Mouse (Mus musculus): ENCODE data around the gene Sh3kbp1. TPM values are rescaled to one million over a fixed set of nuclear protein-coding genes. Genes with fewer than 3 reads are reported as not detected.

Sh3kbp1 gene
- polyA plus RNA-seq, 1 experiment from 2014 or later = 9.7 TPM

- H3K4me2 ChIP-seq (ENCODE audit: low read depth, low read length) = no peak overlapping the region
- WGBS (ENCODE audit: insufficient replicate concordance) = 40% methylated on average over 1 of the region's 1 CpGs
- DNase-seq = no peak
Measured at GRCm38 (mm10) chrX:159915125-159915524, 288.1 kb downstream of the Sh3kbp1 start.

DNA sequence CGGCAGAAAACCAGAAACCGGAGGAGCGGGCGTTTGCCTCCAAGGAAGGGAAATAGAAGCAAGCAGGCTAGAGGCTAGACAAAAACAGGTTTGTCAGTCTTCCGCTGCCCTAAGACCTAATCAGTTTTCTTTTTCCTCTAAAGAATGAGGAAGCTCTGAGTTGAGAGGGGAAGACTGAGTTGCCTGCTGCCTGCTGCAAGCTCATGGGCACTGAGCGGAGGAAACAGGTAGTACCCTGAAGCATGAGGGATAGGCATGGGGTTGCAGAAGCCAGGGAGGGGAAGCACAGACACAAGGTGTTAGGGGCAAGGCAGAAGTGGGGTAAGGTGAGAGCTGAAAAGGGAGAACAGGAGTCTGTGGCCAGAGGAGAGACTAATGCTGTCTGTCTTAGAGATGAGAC is 297.7 kb downstream of the Sh3kbp1 start:
- no peak overlapping the region for H3K4me3 ChIP-seq (ENCODE audit: low read depth, low read length)
- TF ChIP-seq CTCF (IDR thresholded peaks at IDR 0.05; ENCODE audit: low read depth) (no peak), EP300 (IDR thresholded peaks at IDR 0.05; ENCODE audit: low read depth) (no peak)
- no peak for ATAC-seq
- H3K36me3 ChIP-seq (replicated peaks; ENCODE audit: insufficient read depth, low read length) = no peaks in the 10 kb centered on the region
- 64% methylated on average over 6 of the region's 6 CpGs for WGBS (ENCODE audit: insufficient replicate concordance)
- H3K4me1 ChIP-seq (ENCODE audit: insufficient read depth) = no peaks in the 10 kb centered on the region
- no peak for DNase-seq
- no peak overlapping the region for H3K9ac ChIP-seq (replicated peaks)
- no peaks in the 10 kb centered on the region for H3K27me3 ChIP-seq (ENCODE audit: insufficient read depth, low read length)
- no peak overlapping the region for H3K27ac ChIP-seq (ENCODE audit: low read depth)
- H3K9me3 ChIP-seq (ENCODE audit: low read length) = no peaks in the 10 kb centered on the region
- H3K4me2 ChIP-seq (ENCODE audit: low read depth, low read length) = no peak overlapping the region

More at GRCm38 (mm10) chrX:159915125-159915524, 288.1 kb downstream of the Sh3kbp1 start:
- Histone ChIP-seq H3K4me3 (ENCODE audit: low read depth, low read length) (no peak overlapping the region), H3K36me3 (replicated peaks; ENCODE audit: insufficient read depth, low read length) (no peaks in the 10 kb centered on the region), H3K9ac (replicated peaks) (no peak overlapping the region), H3K27ac (ENCODE audit: low read depth) (no peak overlapping the region), H3K27me3 (ENCODE audit: insufficient read depth, low read length) (peaks cover 5% of the 10 kb centered on the region; the same call in 1 of the 2 replicates), H3K4me1 (ENCODE audit: insufficient read depth) (no peaks in the 10 kb centered on the region), H3K9me3 (ENCODE audit: low read length) (no peaks in the 10 kb centered on the region)
- ATAC-seq = no peak
- TF ChIP-seq CTCF (IDR thresholded peaks at IDR 0.05; ENCODE audit: low read depth) (0 out of 2 replicates have a peak, but pooled peaks have one; percentile 5), EP300 (IDR thresholded peaks at IDR 0.05; ENCODE audit: low read depth) (no peak)

DNA sequence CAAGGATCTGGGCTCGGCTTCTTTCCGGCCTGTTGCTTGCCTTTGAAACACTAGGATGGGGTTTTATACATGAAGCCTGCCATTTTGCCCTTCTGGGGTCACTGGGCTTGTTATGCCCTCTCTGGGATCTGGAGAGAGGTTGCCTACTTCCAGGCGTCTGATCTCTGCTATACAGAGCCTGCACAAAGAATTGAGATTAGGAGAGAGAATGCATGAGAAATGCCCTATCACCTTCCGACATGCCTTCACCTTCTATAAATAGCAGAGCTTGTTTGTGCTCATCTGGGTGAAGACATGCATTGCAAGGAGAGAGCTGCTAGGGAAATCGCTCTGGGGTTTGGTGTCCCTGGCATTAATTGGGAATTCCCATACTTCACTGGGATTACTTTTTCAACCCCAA is 301.1 kb downstream of the Sh3kbp1 start:
- Histone ChIP-seq H3K4me1 (ENCODE audit: insufficient read depth) (no peaks in the 10 kb centered on the region), H3K27ac (ENCODE audit: low read depth) (no peak overlapping the region), H3K9ac (replicated peaks) (no peak overlapping the region), H3K4me3 (ENCODE audit: low read depth, low read length) (no peak overlapping the region), H3K36me3 (replicated peaks; ENCODE audit: insufficient read depth, low read length) (no peaks in the 10 kb centered on the region), H3K9me3 (ENCODE audit: low read length) (no peaks in the 10 kb centered on the region), H3K27me3 (ENCODE audit: insufficient read depth, low read length) (no peaks in the 10 kb centered on the region), H3K4me2 (ENCODE audit: low read depth, low read length) (no peak overlapping the region)
- DNase-seq (no peak), ATAC-seq (no peak)
- TF ChIP-seq CTCF (IDR thresholded peaks at IDR 0.05; ENCODE audit: low read depth) (no peak), EP300 (IDR thresholded peaks at IDR 0.05; ENCODE audit: low read depth) (no peak)
- 62% methylated on average over 5 of the region's 5 CpGs for WGBS (ENCODE audit: insufficient replicate concordance)

DNA sequence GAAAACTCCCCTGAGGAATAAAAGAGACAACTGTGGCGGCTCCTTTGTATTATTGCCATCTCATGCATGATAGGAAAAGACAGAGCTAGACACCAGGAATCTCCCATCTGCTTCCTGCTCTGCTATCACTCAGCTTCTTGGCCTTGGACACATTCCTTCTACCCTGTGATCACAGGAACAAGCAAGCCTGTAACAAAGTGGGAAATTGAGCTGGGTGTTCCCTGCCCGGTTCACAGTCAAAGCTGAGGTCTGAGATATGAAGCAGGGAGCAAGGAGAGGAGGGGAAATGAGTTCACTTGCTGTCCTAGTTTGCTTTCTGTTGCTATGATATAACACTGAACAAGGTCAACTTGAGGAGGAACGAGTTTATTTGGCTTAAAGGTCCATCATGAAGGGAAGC is 301.8 kb downstream of the Sh3kbp1 start:
- TF ChIP-seq EP300 (IDR thresholded peaks at IDR 0.05; ENCODE audit: low read depth) (no peak), CTCF (IDR thresholded peaks at IDR 0.05; ENCODE audit: low read depth) (no peak)
- no peaks in the 10 kb centered on the region for H3K27me3 ChIP-seq (ENCODE audit: insufficient read depth, low read length)
- ATAC-seq (no peak), DNase-seq (no peak)
- WGBS (ENCODE audit: insufficient replicate concordance) = 68% methylated on average over 3 of the region's 3 CpGs
- no peaks in the 10 kb centered on the region for H3K9me3 ChIP-seq (ENCODE audit: low read length)
- no peaks in the 10 kb centered on the region for H3K36me3 ChIP-seq (replicated peaks; ENCODE audit: insufficient read depth, low read length)
- H3K4me2 ChIP-seq (ENCODE audit: low read depth, low read length) = no peak overlapping the region
- H3K9ac ChIP-seq (replicated peaks) = no peak overlapping the region
- no peaks in the 10 kb centered on the region for H3K4me1 ChIP-seq (ENCODE audit: insufficient read depth)
- no peak overlapping the region for H3K4me3 ChIP-seq (ENCODE audit: low read depth, low read length)
- H3K27ac ChIP-seq (ENCODE audit: low read depth) = no peak overlapping the region

DNA sequence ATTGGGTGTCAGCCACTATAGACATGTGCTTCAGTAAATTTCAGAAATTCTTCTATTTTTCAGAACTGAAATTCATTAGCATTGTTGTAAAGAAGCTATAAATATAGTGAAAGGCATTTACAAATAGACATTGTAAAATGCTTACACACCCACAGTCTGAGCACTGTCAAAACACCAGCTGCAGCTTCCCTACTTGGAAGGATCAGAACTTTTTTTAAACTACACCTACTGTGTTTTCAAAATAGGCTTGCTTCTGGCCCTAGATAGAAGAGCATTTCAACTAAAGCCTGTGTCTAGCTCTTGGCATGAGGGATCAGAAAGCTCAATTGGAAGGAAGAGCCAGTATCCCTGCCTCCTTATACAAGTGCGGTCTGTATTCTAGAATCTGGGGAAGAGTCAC is 305.0 kb downstream of the Sh3kbp1 start:
- Histone ChIP-seq H3K27me3 (ENCODE audit: insufficient read depth, low read length) (no peaks in the 10 kb centered on the region), H3K9ac (replicated peaks) (no peak overlapping the region), H3K4me3 (ENCODE audit: low read depth, low read length) (no peak overlapping the region), H3K27ac (ENCODE audit: low read depth) (no peak overlapping the region), H3K9me3 (ENCODE audit: low read length) (no peaks in the 10 kb centered on the region), H3K4me1 (ENCODE audit: insufficient read depth) (no peaks in the 10 kb centered on the region), H3K36me3 (replicated peaks; ENCODE audit: insufficient read depth, low read length) (no peaks in the 10 kb centered on the region), H3K4me2 (ENCODE audit: low read depth, low read length) (no peak overlapping the region)
- TF ChIP-seq CTCF (IDR thresholded peaks at IDR 0.05; ENCODE audit: low read depth) (no peak), EP300 (IDR thresholded peaks at IDR 0.05; ENCODE audit: low read depth) (no peak)
- DNase-seq (no peak), ATAC-seq (no peak)
- 90% methylated on average over 1 of the region's 1 CpGs for WGBS (ENCODE audit: insufficient replicate concordance)

GRCm38 (mm10) chrX:159942569-159942968 is 315.5 kb downstream of the Sh3kbp1 start:
- ATAC-seq = no peak

GRCm38 (mm10) chrX:159943586-159943985 is 316.5 kb downstream of the Sh3kbp1 start:
- TF ChIP-seq EP300 (IDR thresholded peaks at IDR 0.05; ENCODE audit: low read depth) (no peak), CTCF (IDR thresholded peaks at IDR 0.05; ENCODE audit: low read depth) (no peak)
- H3K27ac ChIP-seq (ENCODE audit: low read depth) = no peak overlapping the region
- DNase-seq = no peak
- H3K36me3 ChIP-seq (replicated peaks; ENCODE audit: insufficient read depth, low read length) = no peaks in the 10 kb centered on the region
- no peak for ATAC-seq
- H3K4me2 ChIP-seq (ENCODE audit: low read depth, low read length) = no peak overlapping the region
- no peaks in the 10 kb centered on the region for H3K27me3 ChIP-seq (ENCODE audit: insufficient read depth, low read length)
- WGBS (ENCODE audit: insufficient replicate concordance) = 83% methylated on average over 1 of the region's 1 CpGs
- H3K9ac ChIP-seq (replicated peaks) = no peak overlapping the region
- H3K4me1 ChIP-seq (ENCODE audit: insufficient read depth) = no peaks in the 10 kb centered on the region
- no peaks in the 10 kb centered on the region for H3K9me3 ChIP-seq (ENCODE audit: low read length)
- H3K4me3 ChIP-seq (ENCODE audit: low read depth, low read length) = no peak overlapping the region

More at GRCm38 (mm10) chrX:159942569-159942968, 315.5 kb downstream of the Sh3kbp1 start:
- no peak overlapping the region for H3K9ac ChIP-seq (replicated peaks)
- DNase-seq = no peak
- H3K4me2 ChIP-seq (ENCODE audit: low read depth, low read length) = no peak overlapping the region
- no peaks in the 10 kb centered on the region for H3K36me3 ChIP-seq (replicated peaks; ENCODE audit: insufficient read depth, low read length)
- no peak overlapping the region for H3K4me3 ChIP-seq (ENCODE audit: low read depth, low read length)
- whole genome bisulfite sequencing (ENCODE audit: insufficient replicate concordance) = 75% methylated on average over 2 of the region's 2 CpGs
- no peak overlapping the region for H3K27ac ChIP-seq (ENCODE audit: low read depth)
- no peak for TF ChIP-seq CTCF (IDR thresholded peaks at IDR 0.05; ENCODE audit: low read depth)
- no peak for TF ChIP-seq EP300 (IDR thresholded peaks at IDR 0.05; ENCODE audit: low read depth)
- no peaks in the 10 kb centered on the region for H3K27me3 ChIP-seq (ENCODE audit: insufficient read depth, low read length)
- H3K4me1 ChIP-seq (ENCODE audit: insufficient read depth) = no peaks in the 10 kb centered on the region
- no peaks in the 10 kb centered on the region for H3K9me3 ChIP-seq (ENCODE audit: low read length)
